Mouse (Mus musculus): Measurements from ENCODE around the gene Bco2. TPM values are rescaled to one million over a fixed set of nuclear protein-coding genes. Genes with fewer than 3 reads are reported as not detected.

The Bco2 gene
- total RNA-seq, 2 experiments from 2014 or later, result 3.0 to 3.7 TPM

- no peak for DNase-seq (ENCODE audit: low spot score in 2 of 2)
These were observed 7.0 kb upstream of the Bco2 start for GRCm38 (mm10) chr9:50561918-50562360.

- no peak for DNase-seq (ENCODE audit: low spot score in 2 of 2)
These were observed 6.3 kb upstream of the Bco2 start, which contains the start of gene Tex12 for GRCm38 (mm10) chr9:50561145-50561917. Gene Tex12, minus strand, starts transcription at chr9:50561325.

- DNase-seq (ENCODE audit: low spot score in 2 of 2), result peak; percentile 57 to 62
These were observed 514 bp downstream of the Bco2 start, which contains the start of gene Il18 for GRCm38 (mm10) chr9:50554241-50555093. Gene Il18, plus strand, starts transcription at chr9:50554827.

- DNase-seq (ENCODE audit: low spot score in 2 of 2), result no peak
These were observed 1.4 kb downstream of the Bco2 start for GRCm38 (mm10) chr9:50553547-50553946.

DNA sequence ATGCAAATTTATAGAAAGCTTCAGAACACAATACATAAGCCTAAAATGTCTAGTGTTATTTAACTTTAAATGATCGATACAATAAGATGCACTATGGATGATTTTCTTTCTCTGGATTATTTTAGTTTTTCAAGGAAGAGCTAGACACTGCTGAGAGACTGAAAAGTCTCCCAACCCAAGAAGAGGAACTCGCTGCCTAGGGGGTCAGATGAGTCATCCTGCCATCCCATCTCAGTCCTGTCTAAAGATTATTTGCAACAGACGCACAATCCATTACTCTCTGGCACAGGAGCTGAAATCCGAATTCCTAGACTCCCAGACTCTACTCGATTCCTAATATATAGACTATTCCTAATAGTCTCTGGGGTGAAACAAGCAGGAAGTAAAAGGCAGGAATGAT, 2.8 kb downstream of the Bco2 start:
- no peak for DNase-seq (ENCODE audit: low spot score in 2 of 2)

DNA sequence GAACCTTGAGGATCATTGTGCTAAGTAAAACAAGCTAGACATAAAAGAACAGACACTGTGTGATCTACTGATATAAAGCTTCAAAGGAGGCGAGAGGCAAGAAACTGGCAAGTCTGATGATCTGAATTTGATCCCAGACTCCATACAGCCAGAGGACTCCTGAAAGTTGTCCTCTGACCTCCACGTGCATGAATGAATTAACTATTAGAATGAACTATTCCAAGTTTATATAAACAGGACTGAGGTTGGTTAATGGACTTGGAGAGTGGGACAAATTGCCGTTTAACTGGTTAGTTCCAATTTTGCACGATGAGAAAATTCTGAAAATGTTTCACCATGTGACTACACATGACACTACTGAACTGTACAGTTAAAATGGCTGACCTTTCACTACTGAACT, 6.0 kb downstream of the Bco2 start:
- no peak for DNase-seq (ENCODE audit: low spot score in 2 of 2)

- no peak for DNase-seq (ENCODE audit: low spot score in 2 of 2)
These were observed 7.0 kb downstream of the Bco2 start for GRCm38 (mm10) chr9:50547859-50548478.

- DNase-seq (ENCODE audit: low spot score in 2 of 2), result no peak
These were observed 12.6 kb downstream of the Bco2 start for GRCm38 (mm10) chr9:50542401-50542800.

- no peak for DNase-seq (ENCODE audit: low spot score in 2 of 2)
These were observed 14.8 kb downstream of the Bco2 start for GRCm38 (mm10) chr9:50540170-50540569.

- no peak for DNase-seq (ENCODE audit: low spot score in 2 of 2)
These were observed 17.7 kb downstream of the Bco2 start for GRCm38 (mm10) chr9:50537295-50537694.

DNA sequence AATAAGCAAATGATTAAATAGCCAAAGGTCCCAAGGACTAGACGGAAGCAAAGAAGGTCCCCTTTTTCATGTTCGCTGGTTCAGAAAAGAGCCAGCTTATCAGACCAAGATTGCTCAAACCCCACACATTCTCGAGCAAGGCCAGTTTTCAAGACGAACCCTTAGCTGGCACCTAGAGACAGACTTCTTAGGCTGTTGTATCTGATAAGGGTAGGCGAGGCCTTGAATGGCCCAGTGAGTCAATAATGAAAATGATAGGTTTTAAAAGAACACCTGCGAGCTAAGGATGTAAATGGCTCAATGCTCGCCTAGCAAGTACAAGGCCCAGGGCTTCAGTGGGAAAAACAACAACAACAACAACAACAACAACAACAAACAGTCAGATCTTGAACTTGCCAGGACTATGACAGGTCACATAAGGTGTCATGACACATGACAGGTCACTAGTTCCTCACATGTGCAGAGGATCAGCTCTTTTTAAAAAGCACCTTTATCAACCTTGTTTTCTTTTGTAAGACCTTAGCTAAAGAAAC, 18.3 kb downstream of the Bco2 start:
- no peak for DNase-seq (ENCODE audit: low spot score in 2 of 2)

GRCm38 (mm10) chr9:50535930-50536329, 19.1 kb downstream of the Bco2 start:
- DNase-seq (ENCODE audit: low spot score in 2 of 2), result no peak

DNA sequence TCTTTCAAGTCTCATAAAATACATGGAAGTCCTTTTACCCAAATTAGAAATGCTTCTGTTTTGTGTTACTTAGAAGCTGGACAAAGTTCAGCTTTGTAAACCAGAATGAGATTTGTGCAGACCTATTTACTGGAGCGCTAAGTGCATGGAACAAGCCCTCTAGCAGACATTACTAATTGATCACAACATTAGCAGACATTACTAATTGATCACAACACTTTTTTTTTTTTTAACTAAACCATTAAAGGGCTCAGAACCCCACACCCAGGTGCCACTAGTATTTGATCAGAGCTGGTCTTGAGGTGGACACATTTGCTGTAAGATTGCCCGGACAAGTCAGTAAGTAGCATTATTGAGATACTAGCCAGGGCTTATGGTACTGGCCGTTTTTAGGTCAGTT, 21.2 kb downstream of the Bco2 start:
- no peak for DNase-seq (ENCODE audit: low spot score in 2 of 2)

DNA sequence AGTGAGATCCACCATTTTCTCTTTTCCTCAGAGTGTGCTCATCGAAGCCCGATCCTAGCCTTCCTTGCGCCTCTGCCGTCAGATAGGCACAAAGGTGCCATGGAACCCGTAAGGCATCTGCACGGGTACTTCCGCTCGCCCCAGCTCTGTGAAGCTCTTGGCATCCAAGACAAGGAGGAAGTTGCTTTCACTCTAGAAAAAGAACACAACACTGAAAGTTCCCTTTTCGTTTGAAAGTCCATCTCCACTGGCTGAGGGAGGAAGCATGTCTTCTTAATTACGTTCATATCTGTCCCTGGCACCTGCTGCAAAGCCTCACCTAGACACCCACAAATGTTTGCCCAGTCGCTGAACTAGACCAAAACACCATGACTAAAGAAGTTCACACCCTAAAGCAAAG, 21.7 kb downstream of the Bco2 start:
- no peak for DNase-seq (ENCODE audit: low spot score in 2 of 2)

DNA sequence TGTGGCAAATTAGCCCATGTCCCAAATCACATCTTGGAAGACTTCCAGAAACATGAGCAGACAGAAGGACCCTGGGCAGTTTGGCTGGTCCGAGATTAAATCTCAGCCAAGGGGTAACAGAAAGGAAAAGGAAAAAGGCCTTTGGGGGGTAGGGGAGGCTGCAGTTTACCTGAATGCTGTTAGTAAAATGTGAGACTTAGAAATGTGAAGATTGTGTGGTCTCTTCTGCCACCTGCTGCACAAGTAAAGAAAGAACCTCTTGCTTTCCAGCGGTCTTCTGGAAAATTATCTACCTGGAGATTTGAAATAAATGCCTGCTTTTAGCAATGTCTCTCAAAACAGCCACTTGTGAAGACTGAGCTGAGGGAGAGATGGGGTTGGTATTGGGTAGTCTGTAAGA, 24.1 kb downstream of the Bco2 start:
- peak; percentile 22 to 35 for DNase-seq (ENCODE audit: low spot score in 2 of 2)

DNA sequence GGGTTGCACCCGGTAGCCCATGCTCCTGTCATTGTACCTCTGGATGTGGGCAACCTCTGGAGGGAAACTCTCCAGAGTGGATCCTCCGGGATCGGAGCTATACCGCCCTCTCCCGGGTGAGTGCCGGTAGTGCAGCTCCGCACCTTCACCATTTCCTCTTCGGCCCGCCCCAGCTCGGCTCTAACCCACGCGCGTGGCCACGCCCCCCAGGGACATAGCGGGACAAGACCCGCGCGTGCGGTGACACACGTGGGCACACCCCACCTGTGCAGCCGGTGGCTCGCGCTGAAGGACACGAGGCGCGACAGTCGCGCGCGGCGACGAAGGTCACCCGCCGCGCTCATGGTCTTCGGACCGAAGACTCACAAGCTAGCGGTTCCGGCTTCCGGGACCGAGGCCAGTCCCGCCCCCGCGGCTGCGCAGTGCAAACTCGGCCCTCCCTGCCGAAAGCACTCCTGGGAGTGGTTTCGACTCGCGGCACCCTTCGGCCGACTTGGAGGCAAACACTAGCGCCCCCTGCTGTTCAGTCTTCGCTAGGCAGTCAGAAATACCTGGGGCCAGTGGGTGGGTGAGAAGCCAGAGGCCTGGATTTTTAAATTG, 26.6 kb downstream of the Bco2 start, which contains the start of gene Pts:
Gene Pts, minus strand, starts transcription at position 432 of the 600 bp plus-strand sequence.
- peak; percentile 96 to 97 for DNase-seq (ENCODE audit: low spot score in 2 of 2)

- DNase-seq (ENCODE audit: low spot score in 2 of 2), result no peak
These were observed 27.1 kb downstream of the Bco2 start for GRCm38 (mm10) chr9:50527860-50528259.

DNA sequence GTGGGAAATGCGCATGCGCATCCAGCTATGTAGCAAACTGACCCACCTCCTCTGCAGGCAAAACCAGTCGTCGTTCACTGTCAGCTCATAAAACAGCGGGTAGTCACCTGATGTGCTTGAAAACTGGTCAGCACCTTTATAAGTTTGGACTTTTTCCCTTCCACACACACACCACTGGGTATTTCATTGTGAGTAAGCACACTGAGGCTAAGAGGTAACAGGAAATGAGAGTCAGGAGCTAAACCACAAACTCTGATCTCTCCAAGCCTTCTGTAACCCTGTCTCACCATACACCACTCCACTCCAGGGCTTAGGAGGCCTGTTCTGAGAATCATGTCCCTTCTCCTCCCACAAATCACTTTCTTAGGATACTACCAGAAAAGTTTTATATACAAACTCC, 29.4 kb downstream of the Bco2 start:
- no peak for DNase-seq (ENCODE audit: low spot score in 2 of 2)

DNA sequence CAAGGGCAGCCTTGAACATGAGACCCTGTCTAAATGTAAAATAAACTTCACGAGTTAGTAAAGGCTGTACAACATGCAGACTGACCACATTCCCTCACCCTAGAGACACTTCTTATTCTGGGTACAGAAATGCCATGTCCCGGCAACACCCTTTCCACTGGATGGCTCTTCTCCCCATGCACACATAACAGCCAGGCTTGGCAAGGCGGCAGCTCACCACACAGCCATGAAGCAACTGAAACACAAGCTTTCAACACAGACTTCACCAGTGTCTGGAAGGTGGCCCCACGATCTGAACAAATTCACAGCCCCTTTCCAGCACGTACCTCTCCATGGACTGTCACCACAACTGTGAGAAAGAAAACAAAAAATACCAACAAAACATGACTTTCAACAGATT, 30.0 kb downstream of the Bco2 start:
- no peak for DNase-seq (ENCODE audit: low spot score in 2 of 2)

- DNase-seq (ENCODE audit: low spot score in 2 of 2), result no peak
These were observed 32.4 kb downstream of the Bco2 start for GRCm38 (mm10) chr9:50522574-50522973.

GRCm38 (mm10) chr9:50521562-50521961, 33.4 kb downstream of the Bco2 start:
- no peak for DNase-seq (ENCODE audit: low spot score in 2 of 2)
